Mouse (Mus musculus) midbrain, embryonic 16.5 days (tissue): ENCODE results near the gene Foxp3. TPM values are rescaled to one million over a fixed set of nuclear protein-coding genes. Genes with fewer than 3 reads are reported as not detected.
A peak's percentile ranks its signal among the peaks of the same experiment; 100 is the strongest.

Experiments
- ATAC-seq: fragments of 200-750 bp; cut with Nextera tagmentation; 2 replicates; pipeline ENCODE4 v1.8.0; 2017; ENCODE audit warnings: moderate TSS enrichment
- H3K27ac ChIP-seq: fragments of 300-500 bp; sonication (generic); 2 replicates; pipeline ENCODE4 v1.5.1; 2014; ENCODE audit warnings: mild to moderate bottlenecking, low read length, mixed read lengths
- H3K27me3 ChIP-seq: fragments of 300-500 bp; sonication (generic); 2 replicates; pipeline ENCODE4 v1.6.1; 2014; ENCODE audit warnings: low read depth, low read length, mixed read lengths; ENCODE audit not compliant: control insufficient read depth, insufficient read depth
- H3K36me3 ChIP-seq: fragments of 300-500 bp; sonication (generic); 2 replicates; pipeline ENCODE4 v1.6.1; 2014; ENCODE audit warnings: mild to moderate bottlenecking, low read length, moderate library complexity, mixed read lengths; ENCODE audit not compliant: control insufficient read depth, insufficient read depth
- H3K4me1 ChIP-seq: fragments of 300-500 bp; sonication (generic); 2 replicates; pipeline ENCODE4 v1.6.1; 2014; ENCODE audit warnings: mild to moderate bottlenecking, low read length, mixed read lengths; ENCODE audit not compliant: control insufficient read depth, insufficient read depth
- H3K4me2 ChIP-seq: fragments of 300-500 bp; sonication (generic); 2 replicates; pipeline ENCODE4 v1.6.1; 2014; ENCODE audit warnings: mild to moderate bottlenecking, low read length, mixed read lengths
- H3K4me3 ChIP-seq: fragments of 300-500 bp; sonication (generic); 2 replicates; pipeline ENCODE4 v1.5.1; 2014; ENCODE audit warnings: low read depth, mild to moderate bottlenecking, low read length, moderate library complexity, mixed read lengths
- H3K9ac ChIP-seq: fragments of 300-500 bp; sonication (generic); 2 replicates; pipeline ENCODE4 v1.6.1; 2014; ENCODE audit warnings: low read depth, low read length, mixed read lengths
- H3K9me3 ChIP-seq: fragments of 300-500 bp; sonication (generic); replicated peaks from 2 replicates; pipeline ENCODE4 v1.6.1; 2014; ENCODE audit warnings: mild to moderate bottlenecking, low read length, mixed read lengths; ENCODE audit not compliant: control insufficient read depth, poor library complexity, severe bottlenecking
- WGBS: fragments of 180-500 bp; shearing (Covaris S2); extraction: QIAGEN DNeasy Blood & Tissue Kit; methylation state at CpG from one replicate; pipeline ENCODE4 v1.1.7; 2014; 5-methylcytosine and 5-hydroxymethylcytosine counted together
- polyA plus RNA-seq: library from polyadenylated mRNA; unstranded; fragments of >200 nt; fragmentation: Nextera tagmentation; extraction: Ambion mirVana; gene quantifications from 2 replicates; pipeline ENCODE4 v1.2.1, GENCODE M21; 2015

The Foxp3 gene
- polyA plus RNA-seq, 1 experiment from 2014 or later = not detected

- Histone ChIP-seq H3K9me3 (no peaks in the 10 kb centered on the region), H3K4me3 (no peak overlapping the region)
Observed at GRCm38 (mm10) chrX:7572466-7572865, 978 bp upstream of the Foxp3 start.

GRCm38 (mm10) chrX:7574087-7574884 lies 842 bp downstream of the Foxp3 start, which contains the start of gene Ppp1r3f:
Ppp1r3f (minus strand) TSS chrX:7574283.
- H3K9me3 ChIP-seq = no peaks in the 10 kb centered on the region
- H3K27me3 ChIP-seq = no peaks in the 10 kb centered on the region
- 25% methylated on average over 34 of the region's 65 CpGs for WGBS
- peaks cover 28% of the 10 kb centered on the region for H3K4me1 ChIP-seq
- peak within 1 kb of the TSS; percentile 92 for H3K27ac ChIP-seq
- H3K36me3 ChIP-seq = no peaks in the 10 kb centered on the region
- H3K4me2 ChIP-seq = peak within 1 kb of the TSS; percentile 58
- peak within 1 kb of the TSS; percentile 72 for H3K9ac ChIP-seq
- ATAC-seq = peak; percentile 98
- peak within 1 kb of the TSS; percentile 52 for H3K4me3 ChIP-seq

More at GRCm38 (mm10) chrX:7572466-7572865, 978 bp upstream of the Foxp3 start:
- Histone ChIP-seq H3K36me3 (no peaks in the 10 kb centered on the region), H3K9ac (no peak overlapping the region), H3K27ac (no peak overlapping the region), H3K27me3 (no peaks in the 10 kb centered on the region), H3K4me1 (peaks cover 28% of the 10 kb centered on the region), H3K4me2 (peak overlapping the region; percentile 58; the same call in 1 of the 2 replicates)
- ATAC-seq = no peak
- WGBS = 90% methylated on average over 10 of the region's 10 CpGs

GRCm38 (mm10) chrX:7574885-7575231 lies 1.4 kb downstream of the Foxp3 start:
- H3K27ac ChIP-seq = peak overlapping the region; percentile 92

GRCm38 (mm10) chrX:7581151-7581550 lies 7.7 kb downstream of the Foxp3 start:
- no peaks in the 10 kb centered on the region for H3K36me3 ChIP-seq
- H3K4me1 ChIP-seq = no peaks in the 10 kb centered on the region
- WGBS = 93% methylated on average over 2 of the region's 2 CpGs
- no peak overlapping the region for H3K27ac ChIP-seq
- H3K4me2 ChIP-seq = no peak overlapping the region
- no peaks in the 10 kb centered on the region for H3K9me3 ChIP-seq
- no peaks in the 10 kb centered on the region for H3K27me3 ChIP-seq
- no peak for ATAC-seq
- no peak overlapping the region for H3K4me3 ChIP-seq
- no peak overlapping the region for H3K9ac ChIP-seq

More at GRCm38 (mm10) chrX:7574885-7575231, 1.4 kb downstream of the Foxp3 start:
- Histone ChIP-seq H3K4me2 (peak overlapping the region; percentile 48), H3K9ac (peak overlapping the region; percentile 42; the same call in 1 of the 2 replicates), H3K27me3 (no peaks in the 10 kb centered on the region), H3K4me3 (peak overlapping the region; percentile 52), H3K4me1 (peaks cover 28% of the 10 kb centered on the region), H3K9me3 (no peaks in the 10 kb centered on the region), H3K36me3 (no peaks in the 10 kb centered on the region)
- WGBS = 14% methylated on average over 5 of the region's 6 CpGs
- ATAC-seq = peak; percentile 19

- WGBS = 91% methylated on average over 11 of the region's 11 CpGs
- H3K4me3 ChIP-seq = no peak overlapping the region
- no peaks in the 10 kb centered on the region for H3K36me3 ChIP-seq
- H3K27ac ChIP-seq = no peak overlapping the region
- no peaks in the 10 kb centered on the region for H3K4me1 ChIP-seq
- H3K9ac ChIP-seq = no peak overlapping the region
- H3K9me3 ChIP-seq = no peaks in the 10 kb centered on the region
- no peaks in the 10 kb centered on the region for H3K27me3 ChIP-seq
- no peak for ATAC-seq
- no peak overlapping the region for H3K4me2 ChIP-seq
Observed at GRCm38 (mm10) chrX:7583881-7584280, 10.4 kb downstream of the Foxp3 start.

- WGBS = no CpG with 5 or more reads among the region's 5 CpGs
- Histone ChIP-seq H3K9ac (no peak overlapping the region), H3K27me3 (no peaks in the 10 kb centered on the region), H3K4me2 (no peak overlapping the region), H3K4me3 (no peak overlapping the region), H3K9me3 (no peaks in the 10 kb centered on the region), H3K4me1 (no peaks in the 10 kb centered on the region), H3K36me3 (no peaks in the 10 kb centered on the region), H3K27ac (no peak overlapping the region)
- ATAC-seq = no peak
Observed at GRCm38 (mm10) chrX:7586356-7586755, 12.9 kb downstream of the Foxp3 start.

GRCm38 (mm10) chrX:7595371-7595770 lies 21.9 kb downstream of the Foxp3 start:
- H3K4me2 ChIP-seq = no peak overlapping the region
- peaks cover 2% of the 10 kb centered on the region; the same call in 1 of the 2 replicates for H3K36me3 ChIP-seq
- H3K4me3 ChIP-seq = no peak overlapping the region
- H3K4me1 ChIP-seq = no peaks in the 10 kb centered on the region
- H3K9me3 ChIP-seq = no peaks in the 10 kb centered on the region
- no peak overlapping the region for H3K27ac ChIP-seq
- no peak for ATAC-seq
- H3K9ac ChIP-seq = no peak overlapping the region
- H3K27me3 ChIP-seq = no peaks in the 10 kb centered on the region
- 91% methylated on average over 9 of the region's 9 CpGs for WGBS

- Histone ChIP-seq H3K4me3 (no peak overlapping the region), H3K4me1 (peaks cover 8% of the 10 kb centered on the region; the same call in 1 of the 2 replicates), H3K9me3 (no peaks in the 10 kb centered on the region), H3K9ac (no peak overlapping the region), H3K27ac (no peak overlapping the region), H3K27me3 (no peaks in the 10 kb centered on the region), H3K36me3 (no peaks in the 10 kb centered on the region), H3K4me2 (no peak overlapping the region; the same call in 1 of the 2 replicates)
- no peak for ATAC-seq
- WGBS = 91% methylated on average over 7 of the region's 7 CpGs
Observed at GRCm38 (mm10) chrX:7604004-7604403, 30.6 kb downstream of the Foxp3 start.

GRCm38 (mm10) chrX:7604879-7605574 lies 31.6 kb downstream of the Foxp3 start, which contains the start of gene Ccdc22:
Ccdc22 (minus strand) TSS chrX:7605517.
- Histone ChIP-seq H3K4me1 (peaks cover 8% of the 10 kb centered on the region; the same call in 1 of the 2 replicates), H3K9ac (peak within 1 kb of the TSS; percentile 57), H3K27me3 (no peaks in the 10 kb centered on the region), H3K36me3 (no peaks in the 10 kb centered on the region), H3K4me3 (peak within 1 kb of the TSS; percentile 41), H3K9me3 (no peaks in the 10 kb centered on the region), H3K27ac (peak within 1 kb of the TSS; percentile 71), H3K4me2 (peak within 1 kb of the TSS; percentile 60)
- peak; percentile 94 for ATAC-seq
- 24% methylated on average over 28 of the region's 28 CpGs for WGBS
